8 mouse cellular contexts compared by ENCODE assay signal in genomic region chr16:6018639-6019038, GRCm38 (mm10).
A peak's percentile ranks its signal among the peaks of the same experiment; 100 is the strongest.
DNase-seq lines count a peak whose midpoint lies in the region; TF ChIP-seq lines count a peak whose summit lies in the region.

No protein-coding gene starts in this region.

- H3K9me3 ChIP-seq in ES-E14 (ENCODE audit: control insufficient read depth, insufficient read depth, low read depth, low read length) = no peaks in the 10 kb centered on the region

- no peak overlapping the region for H3K4me3 ChIP-seq in ES-E14 (ENCODE audit: insufficient read depth in 1 of 2, low read depth in 1 of 2, low read length in 2 of 2, poor library complexity in 1 of 2, severe bottlenecking in 1 of 2)

- H3K36me3 ChIP-seq in ES-E14 (ENCODE audit: control insufficient read depth, insufficient read depth, low read length, poor library complexity, severe bottlenecking) = no peaks in the 10 kb centered on the region

- peak; percentile 57 for DNase-seq in ES-E14 (ENCODE audit: low read depth, low spot score)
- peak; percentile 65 to 91 for DNase-seq in adrenal gland, adult (ENCODE audit: inconsistent age in 2 of 2, low spot score in 1 of 2)
- peak; percentile 72 to 87 for DNase-seq in cerebellum, postnatal 4 days (ENCODE audit: low spot score in 2 of 2)
- DNase-seq in gastrocnemius, postnatal 10 days = peak; percentile 55
- peak; percentile 92 for DNase-seq in layer of hippocampus, adult 11-12 months (ENCODE audit: low spot score)
- peak; percentile 7 to 10 for DNase-seq in lung, adult 18-20 months
- DNase-seq in retina, postnatal 7 days (ENCODE audit: low read depth, low spot score) = peak; percentile 51
- no peak for DNase-seq in spleen, postnatal 36 days (ENCODE audit: low spot score in 2 of 2)

- in situ Hi-C loops in ES-E14 (cut with MboI; ENCODE audit: low sequenced_read_pairs in 2 of 2, unreplicated experiment in 2 of 2) = no loop called here

- H3K9ac ChIP-seq in ES-E14 (ENCODE audit: insufficient read depth, low read depth, low read length, poor library complexity, severe bottlenecking) = no peak overlapping the region

- H3K27ac ChIP-seq in ES-E14 (ENCODE audit: insufficient read depth, low read depth, low read length, poor library complexity, severe bottlenecking) = no peak overlapping the region

- peaks cover 0 to 10% of the 10 kb centered on the region in 2 experiments; a peak in 1 of 4 replicates for H3K4me1 ChIP-seq in ES-E14 (ENCODE audit: control insufficient read depth in 2 of 2, insufficient read depth in 2 of 2, low read length in 2 of 2, poor library complexity in 1 of 2)

TF ChIP-seq in ES-E14, 5 proteins besides CTCF, POLR2A, EP300 and RAD21:
- TF ChIP-seq ZC3H11A (IDR thresholded peaks at IDR 0.05; ENCODE audit: borderline replicate concordance, low read depth, low read length) (peak; percentile 37; the same call in 1 of the 2 replicates), MAFK (IDR thresholded peaks at IDR 0.05; ENCODE audit: insufficient read depth, low read depth, low read length) (no peak)

Comparison
In these comparisons a context has a peak if more than half of its experiments do, and no peak if none do; other contexts are left out.
1. DNase-seq: peak in ES-E14 (single experiment), adrenal gland, adult (2 of 2), cerebellum, postnatal 4 days (2 of 2), gastrocnemius, postnatal 10 days (single experiment), layer of hippocampus, adult 11-12 months (single experiment), lung, adult 18-20 months (2 of 2) and retina, postnatal 7 days (single experiment); none in spleen, postnatal 36 days (0 of 2).